Mouse (Mus musculus) hindbrain, embryonic 15.5 days (tissue): Measurements from ENCODE around the gene Gpsm1. TPM values are rescaled to one million over a fixed set of nuclear protein-coding genes. Genes with fewer than 3 reads are reported as not detected.

Experiments
- ATAC-seq: fragments of 200-750 bp; cut with Nextera tagmentation; 2 replicates; pipeline ENCODE4 v1.8.0; 2017; ENCODE audit warnings: low read depth, moderate number of reproducible peaks, moderate TSS enrichment; ENCODE audit not compliant: low FRiP score
- H3K27ac ChIP-seq: fragments of 300-500 bp; sonication (generic); replicated peaks from 2 replicates; pipeline ENCODE4 v1.5.1; 2015; ENCODE audit warnings: mild to moderate bottlenecking, inconsistent platforms
- H3K27me3 ChIP-seq: fragments of 300-500 bp; sonication (generic); 2 replicates; pipeline ENCODE4 v1.6.1; 2015; ENCODE audit warnings: control low read depth, inconsistent platforms
- H3K36me3 ChIP-seq: fragments of 300-500 bp; sonication (generic); 2 replicates; pipeline ENCODE4 v1.6.1; 2015; ENCODE audit warnings: control low read depth, inconsistent platforms
- H3K4me1 ChIP-seq: fragments of 300-500 bp; sonication (generic); replicated peaks from 2 replicates; pipeline ENCODE4 v1.6.1; 2015; ENCODE audit warnings: control low read depth, inconsistent platforms
- H3K4me2 ChIP-seq: fragments of 300-500 bp; sonication (generic); 2 replicates; pipeline ENCODE4 v1.6.1; 2015; ENCODE audit warnings: moderate library complexity, mild to moderate bottlenecking, inconsistent platforms
- H3K4me3 ChIP-seq: fragments of 300-500 bp; sonication (generic); 2 replicates; pipeline ENCODE4 v1.5.1; 2015; ENCODE audit warnings: mild to moderate bottlenecking, inconsistent platforms
- H3K9ac ChIP-seq: fragments of 300-500 bp; sonication (generic); 2 replicates; pipeline ENCODE4 v1.6.1; 2015; ENCODE audit warnings: inconsistent platforms
- H3K9me3 ChIP-seq: fragments of 300-500 bp; sonication (generic); 2 replicates; pipeline ENCODE4 v1.6.1; 2016; ENCODE audit warnings: control low read depth, inconsistent platforms
- WGBS: fragments of 180-500 bp; shearing (Covaris S2); methylation state at CpG from one replicate; pipeline ENCODE4 v1.1.7; 2015; 5-methylcytosine and 5-hydroxymethylcytosine counted together
- polyA plus RNA-seq: library from polyadenylated mRNA; unstranded; fragments of >200 nt; fragmentation: Nextera tagmentation; extraction: Ambion mirVana; gene quantifications from 2 replicates; pipeline ENCODE4 v1.2.1, GENCODE M21; 2015

Gpsm1 gene
- polyA plus RNA-seq, 1 experiment from 2014 or later: 199 TPM

DNA sequence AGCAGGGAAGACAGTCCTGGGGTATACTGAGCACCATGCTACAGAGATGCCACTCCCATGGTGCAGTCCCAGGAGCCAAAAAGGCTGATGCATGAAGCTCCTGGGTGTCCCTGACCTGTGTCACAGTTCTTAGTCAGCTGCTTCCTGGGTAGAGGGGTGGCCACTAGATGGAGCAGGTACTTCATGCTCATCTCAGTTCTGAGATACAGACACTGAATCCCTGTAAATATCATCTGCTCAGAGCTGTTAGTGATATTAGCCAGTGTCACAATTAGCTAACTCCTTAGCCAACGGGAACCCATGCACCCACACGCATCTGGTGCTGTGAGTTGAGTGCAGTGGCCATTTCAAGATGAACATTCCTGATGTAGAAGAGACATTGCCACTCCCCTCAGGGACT is 9.6 kb downstream of the Gpsm1 start:
- H3K27ac ChIP-seq: no peak overlapping the region
- H3K27me3 ChIP-seq: no peaks in the 10 kb centered on the region
- no peaks in the 10 kb centered on the region for H3K9me3 ChIP-seq
- H3K4me3 ChIP-seq: no peak overlapping the region
- no peak overlapping the region for H3K4me2 ChIP-seq
- no peak overlapping the region for H3K9ac ChIP-seq
- WGBS: 86% methylated on average over 2 of the region's 2 CpGs
- ATAC-seq: no peak
- H3K36me3 ChIP-seq: peaks cover 59% of the 10 kb centered on the region
- peaks cover 14% of the 10 kb centered on the region for H3K4me1 ChIP-seq

DNA sequence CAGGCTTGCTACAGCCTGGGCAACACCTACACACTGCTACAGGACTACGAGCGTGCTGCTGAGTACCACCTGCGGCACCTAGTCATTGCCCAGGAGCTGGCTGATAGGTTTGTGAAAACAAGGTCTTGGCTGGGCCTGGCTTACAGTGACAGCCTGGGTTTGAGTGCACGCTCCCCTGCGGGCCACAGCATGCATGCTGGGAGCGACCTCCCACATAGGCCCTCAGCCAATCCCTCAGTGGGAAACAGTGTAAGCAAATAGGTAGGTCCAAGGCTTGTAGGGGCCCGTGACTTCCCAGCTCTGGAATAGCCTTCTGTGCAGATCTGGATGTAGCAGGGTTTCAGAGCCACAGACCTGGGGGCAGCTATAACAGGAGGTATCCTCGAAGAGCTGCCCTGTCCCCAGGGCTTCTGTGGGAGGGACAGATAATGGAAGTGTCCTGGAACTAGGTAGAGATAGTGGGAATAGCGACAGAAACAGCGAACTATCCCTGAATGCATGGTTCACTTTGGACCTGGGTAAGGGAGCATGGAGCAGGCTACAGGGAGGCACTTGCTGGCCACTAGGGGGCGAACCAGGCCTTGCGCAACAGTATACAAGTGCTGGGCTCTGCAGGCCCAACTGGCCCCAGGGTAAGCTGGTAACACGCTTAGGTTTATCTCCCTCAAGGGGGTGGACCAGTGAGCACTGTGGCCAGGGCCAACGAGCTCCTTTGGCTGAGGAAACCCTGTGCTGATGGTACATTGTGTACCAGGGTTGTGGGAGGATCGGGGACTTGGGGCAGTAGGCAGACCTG is 10.3 kb downstream of the Gpsm1 start:
- peak; percentile 53; the same call in 1 of the 2 replicates for ATAC-seq
- WGBS: 67% methylated on average over 15 of the region's 15 CpGs
- H3K27me3 ChIP-seq: no peaks in the 10 kb centered on the region
- no peak overlapping the region for H3K4me2 ChIP-seq
- no peak overlapping the region for H3K27ac ChIP-seq
- H3K4me3 ChIP-seq: no peak overlapping the region
- H3K36me3 ChIP-seq: peaks cover 64% of the 10 kb centered on the region
- H3K9ac ChIP-seq: no peak overlapping the region
- no peaks in the 10 kb centered on the region for H3K9me3 ChIP-seq
- peaks cover 7% of the 10 kb centered on the region; the same call in 1 of the 2 replicates for H3K4me1 ChIP-seq

DNA sequence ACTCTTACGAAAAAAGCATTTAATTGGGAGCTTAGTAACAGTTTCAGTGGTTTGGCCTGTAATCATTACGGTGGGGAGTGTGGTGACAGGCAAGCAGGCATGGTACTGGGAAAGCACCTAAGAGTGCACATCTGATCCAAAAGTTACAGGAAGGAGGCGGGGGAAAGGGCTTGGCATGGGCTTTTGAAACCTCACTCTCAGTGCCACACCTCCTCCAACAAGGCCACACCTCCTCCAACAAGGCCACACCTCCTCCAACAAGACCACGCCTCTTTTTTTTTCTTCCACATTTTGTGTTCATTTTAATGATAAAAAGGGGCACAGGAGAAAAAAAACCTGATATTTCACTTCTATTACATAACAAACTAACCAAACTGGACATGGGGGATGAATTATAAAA is 12.5 kb downstream of the Gpsm1 start:
- Histone ChIP-seq H3K36me3 (peaks cover 64% of the 10 kb centered on the region), H3K27me3 (no peaks in the 10 kb centered on the region), H3K9me3 (no peaks in the 10 kb centered on the region), H3K4me2 (no peak overlapping the region), H3K4me1 (no peaks in the 10 kb centered on the region), H3K27ac (no peak overlapping the region), H3K9ac (no peak overlapping the region), H3K4me3 (no peak overlapping the region)
- no peak for ATAC-seq
- 88% methylated on average over 4 of the region's 4 CpGs for WGBS

DNA sequence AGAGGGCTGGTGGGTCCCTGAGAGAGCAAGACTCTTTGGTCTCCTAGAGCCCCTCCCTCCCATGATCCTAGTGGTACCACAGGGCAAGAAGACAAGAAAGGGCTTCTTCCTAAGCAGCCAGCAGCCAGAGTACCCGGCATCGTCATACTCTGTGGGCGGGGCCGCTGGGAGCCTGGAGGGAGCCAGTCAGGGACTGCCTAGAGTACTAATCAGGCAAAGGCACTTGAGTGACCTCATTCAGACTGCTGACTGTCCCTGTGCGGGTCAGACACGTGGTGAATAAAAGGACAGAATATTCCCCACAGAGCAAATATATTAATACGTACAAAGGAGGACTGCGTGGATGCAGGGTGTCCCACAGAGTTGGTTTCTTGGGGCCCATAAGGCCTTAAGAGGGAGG is 14.1 kb downstream of the Gpsm1 start:
- Histone ChIP-seq H3K4me2 (no peak overlapping the region), H3K27ac (peak overlapping the region; percentile 69), H3K27me3 (no peaks in the 10 kb centered on the region), H3K9ac (no peak overlapping the region), H3K4me1 (no peaks in the 10 kb centered on the region), H3K9me3 (no peaks in the 10 kb centered on the region), H3K4me3 (no peak overlapping the region), H3K36me3 (peaks cover 48% of the 10 kb centered on the region)
- ATAC-seq: peak; percentile 53; the same call in 1 of the 2 replicates
- WGBS: 48% methylated on average over 8 of the region's 8 CpGs

DNA sequence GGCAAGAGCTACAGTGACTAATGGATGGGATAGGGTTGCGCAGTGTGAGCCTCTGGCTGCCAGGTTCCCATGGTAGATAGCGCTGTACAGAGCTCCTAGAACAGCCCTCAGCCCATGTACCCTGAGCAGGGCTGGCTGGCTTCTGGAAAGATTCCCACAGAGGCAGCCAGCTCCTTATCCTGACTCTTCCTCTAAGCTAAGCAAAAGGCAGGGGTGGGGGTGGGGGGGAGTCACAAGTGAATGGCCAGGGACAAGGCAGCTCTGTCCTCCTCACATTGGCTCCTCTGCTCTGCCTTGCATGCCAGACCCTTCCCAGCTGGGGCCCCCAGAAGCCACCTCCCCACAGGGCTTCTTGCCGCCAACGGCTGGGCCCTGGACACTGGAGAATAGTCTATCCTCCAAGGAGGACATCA is 14.7 kb downstream of the Gpsm1 start:
- Histone ChIP-seq H3K4me1 (no peaks in the 10 kb centered on the region), H3K4me2 (peak overlapping the region; percentile 20; the same call in 1 of the 2 replicates), H3K27ac (peak overlapping the region; percentile 69), H3K27me3 (no peaks in the 10 kb centered on the region), H3K36me3 (peaks cover 43% of the 10 kb centered on the region), H3K4me3 (peak overlapping the region; percentile 2; the same call in 1 of the 2 replicates), H3K9ac (no peak overlapping the region), H3K9me3 (no peaks in the 10 kb centered on the region)
- ATAC-seq: peak; percentile 79
- WGBS: 83% methylated on average over 4 of the region's 4 CpGs

DNA sequence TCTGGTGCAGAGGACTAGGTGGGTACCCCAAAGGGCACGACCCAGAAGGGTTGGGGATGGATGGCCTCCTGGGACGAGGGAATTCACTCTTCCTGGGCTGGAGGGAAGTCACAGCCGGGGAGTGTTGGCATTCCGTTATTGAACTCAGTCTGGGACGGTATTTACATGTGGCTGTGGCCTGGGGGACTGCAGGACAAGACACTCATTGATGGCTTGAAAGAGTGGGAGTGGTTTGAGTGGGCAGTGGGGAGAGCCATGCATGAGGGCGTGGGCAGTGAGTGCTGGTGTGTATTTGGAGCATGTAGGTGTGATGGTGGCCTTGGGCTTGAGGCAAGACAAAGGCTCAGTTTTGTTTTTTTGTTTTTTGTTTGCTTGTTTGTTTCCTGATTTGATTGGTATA is 15.4 kb downstream of the Gpsm1 start:
- Histone ChIP-seq H3K4me3 (peak overlapping the region; percentile 2; the same call in 1 of the 2 replicates), H3K27me3 (no peaks in the 10 kb centered on the region), H3K27ac (peak overlapping the region; percentile 69), H3K36me3 (peaks cover 36% of the 10 kb centered on the region), H3K4me1 (no peaks in the 10 kb centered on the region), H3K4me2 (peak overlapping the region; percentile 20; the same call in 1 of the 2 replicates), H3K9me3 (no peaks in the 10 kb centered on the region), H3K9ac (no peak overlapping the region)
- ATAC-seq: peak; percentile 45; the same call in 1 of the 2 replicates
- WGBS: 69% methylated on average over 6 of the region's 6 CpGs

DNA sequence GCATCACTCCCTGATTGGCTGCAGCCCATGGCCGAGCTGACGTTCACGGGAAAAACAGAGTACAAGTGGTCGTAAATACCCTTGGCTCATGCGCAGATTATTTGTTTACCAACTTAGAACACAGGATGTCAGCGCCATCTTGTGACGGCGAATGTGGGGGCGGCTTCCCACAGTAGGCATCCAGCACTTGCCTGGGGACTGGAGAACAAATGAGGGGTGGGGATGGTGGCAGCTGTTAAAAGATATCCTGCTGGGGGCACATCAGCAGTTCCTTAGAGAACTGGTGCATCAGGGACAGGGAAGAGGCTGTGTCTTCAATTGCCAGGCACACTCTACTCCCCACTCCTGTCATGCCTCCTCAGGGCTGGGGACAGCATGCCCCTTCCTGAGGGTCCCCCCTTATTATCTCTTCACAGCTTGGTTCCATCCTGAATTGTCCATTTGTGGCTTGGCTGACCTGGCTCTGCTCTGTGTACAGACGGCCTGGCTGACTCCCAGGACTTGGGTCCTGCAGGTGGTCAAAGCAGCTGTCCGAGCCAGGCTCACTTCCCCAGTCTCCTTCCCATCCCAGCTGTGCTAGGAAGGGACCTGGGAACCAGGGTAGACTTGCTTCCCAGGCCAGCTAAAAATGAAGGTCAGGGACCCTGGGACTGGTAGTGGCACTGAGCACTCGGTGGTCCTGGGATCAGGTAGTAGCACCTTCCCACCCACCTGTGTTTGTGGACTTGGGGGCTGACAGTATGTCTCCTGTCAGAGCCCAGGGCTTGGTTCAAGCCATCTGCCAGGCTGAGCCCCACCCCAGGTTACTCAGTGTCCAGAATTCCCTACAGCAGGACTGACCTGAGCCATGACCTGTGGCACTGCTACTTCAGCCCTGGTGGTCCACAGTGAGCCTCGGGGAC is 23.2 kb downstream of the Gpsm1 start:
- Histone ChIP-seq H3K4me1 (0 out of 2 replicates have a peak, but pooled peaks cover 3% of the 10 kb centered on the region), H3K27ac (no peak overlapping the region), H3K9ac (no peak overlapping the region), H3K36me3 (peaks cover 49% of the 10 kb centered on the region), H3K27me3 (no peaks in the 10 kb centered on the region), H3K9me3 (no peaks in the 10 kb centered on the region), H3K4me3 (no peak overlapping the region), H3K4me2 (no peak overlapping the region)
- WGBS: 60% methylated on average over 10 of the region's 13 CpGs
- peak; percentile 34; the same call in 1 of the 2 replicates for ATAC-seq

DNA sequence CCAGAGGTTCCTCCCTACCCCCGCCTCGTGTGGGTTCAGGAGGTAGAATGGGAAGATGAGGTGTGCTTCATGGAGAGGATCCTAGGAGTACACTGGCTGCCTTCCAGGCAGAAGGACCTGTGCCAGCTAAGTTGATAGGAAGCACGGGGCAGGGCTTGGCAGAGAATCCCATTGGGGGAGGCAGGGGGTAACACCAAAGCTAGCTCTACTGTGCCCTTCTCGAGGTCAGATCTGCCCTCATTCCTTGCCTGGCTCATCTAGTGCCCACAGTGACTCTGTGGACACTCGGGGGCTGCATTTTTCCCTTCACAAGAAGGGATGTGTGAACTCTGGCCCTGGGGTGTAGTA is 23.9 kb downstream of the Gpsm1 start:
- H3K27me3 ChIP-seq: no peaks in the 10 kb centered on the region
- whole genome bisulfite sequencing: 80% methylated on average over 5 of the region's 5 CpGs
- peak; percentile 42; the same call in 1 of the 2 replicates for ATAC-seq
- no peak overlapping the region for H3K9ac ChIP-seq
- no peak overlapping the region for H3K27ac ChIP-seq
- H3K4me3 ChIP-seq: no peak overlapping the region
- 0 out of 2 replicates have a peak, but pooled peaks cover 3% of the 10 kb centered on the region for H3K4me1 ChIP-seq
- H3K4me2 ChIP-seq: no peak overlapping the region
- H3K36me3 ChIP-seq: peaks cover 50% of the 10 kb centered on the region
- H3K9me3 ChIP-seq: no peaks in the 10 kb centered on the region

DNA sequence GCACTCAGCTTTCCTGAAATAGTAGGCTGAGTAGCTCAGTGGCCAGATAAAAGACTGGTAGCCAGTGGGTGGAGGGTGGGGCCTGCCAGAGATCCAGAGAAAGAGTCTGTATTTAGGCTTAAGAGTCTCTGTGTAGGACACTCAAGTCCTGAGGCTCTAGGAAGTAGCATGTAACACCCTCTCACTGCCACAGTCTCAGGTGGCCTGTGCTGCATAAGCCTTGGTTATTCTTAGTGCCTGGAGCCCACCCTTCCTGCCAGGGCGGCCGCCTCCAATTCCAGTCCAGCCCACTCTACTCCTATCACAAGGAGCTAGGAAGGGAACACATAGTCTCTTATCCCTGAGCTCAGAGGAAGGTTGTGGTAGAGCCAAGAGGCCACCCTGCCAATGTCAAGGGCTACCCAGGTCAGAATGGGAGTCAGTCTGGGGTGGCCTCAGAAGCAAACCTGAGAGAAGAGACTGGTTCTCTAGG is 26.2 kb downstream of the Gpsm1 start:
- Histone ChIP-seq H3K4me2 (no peak overlapping the region), H3K9me3 (no peaks in the 10 kb centered on the region), H3K27ac (peak overlapping the region; percentile 43; the same call in 1 of the 2 replicates), H3K36me3 (peaks cover 69% of the 10 kb centered on the region), H3K27me3 (no peaks in the 10 kb centered on the region), H3K9ac (no peak overlapping the region), H3K4me1 (0 out of 2 replicates have a peak, but pooled peaks cover 3% of the 10 kb centered on the region), H3K4me3 (no peak overlapping the region)
- 98% methylated on average over 2 of the region's 2 CpGs for WGBS
- ATAC-seq: no peak

DNA sequence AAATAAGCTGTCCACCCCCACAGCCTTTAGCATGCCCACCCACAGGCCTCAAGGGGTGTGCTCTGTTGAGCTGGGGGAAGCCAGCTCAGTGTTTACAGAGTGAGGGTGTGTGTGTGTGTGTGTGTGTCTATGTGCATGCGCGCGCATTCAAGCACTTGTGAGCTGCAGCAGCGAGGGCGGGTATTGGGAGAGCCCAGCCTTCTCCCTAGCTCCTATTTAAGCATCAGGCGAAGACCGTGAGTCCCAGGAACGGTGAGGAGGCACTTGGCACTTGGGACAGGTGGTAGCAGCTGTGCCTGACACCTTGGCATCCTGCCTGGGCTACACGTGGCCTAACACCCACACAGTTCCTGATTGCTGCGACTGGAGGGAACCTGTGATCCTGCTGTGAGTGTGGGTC is 26.7 kb downstream of the Gpsm1 start:
- H3K4me3 ChIP-seq: no peak overlapping the region
- 74% methylated on average over 10 of the region's 10 CpGs for WGBS
- H3K27ac ChIP-seq: peak overlapping the region; percentile 43; the same call in 1 of the 2 replicates
- no peaks in the 10 kb centered on the region for H3K27me3 ChIP-seq
- no peaks in the 10 kb centered on the region for H3K9me3 ChIP-seq
- 0 out of 2 replicates have a peak, but pooled peaks cover 3% of the 10 kb centered on the region for H3K4me1 ChIP-seq
- peak; percentile 36; the same call in 1 of the 2 replicates for ATAC-seq
- H3K36me3 ChIP-seq: peaks cover 74% of the 10 kb centered on the region
- no peak overlapping the region for H3K4me2 ChIP-seq
- no peak overlapping the region for H3K9ac ChIP-seq

DNA sequence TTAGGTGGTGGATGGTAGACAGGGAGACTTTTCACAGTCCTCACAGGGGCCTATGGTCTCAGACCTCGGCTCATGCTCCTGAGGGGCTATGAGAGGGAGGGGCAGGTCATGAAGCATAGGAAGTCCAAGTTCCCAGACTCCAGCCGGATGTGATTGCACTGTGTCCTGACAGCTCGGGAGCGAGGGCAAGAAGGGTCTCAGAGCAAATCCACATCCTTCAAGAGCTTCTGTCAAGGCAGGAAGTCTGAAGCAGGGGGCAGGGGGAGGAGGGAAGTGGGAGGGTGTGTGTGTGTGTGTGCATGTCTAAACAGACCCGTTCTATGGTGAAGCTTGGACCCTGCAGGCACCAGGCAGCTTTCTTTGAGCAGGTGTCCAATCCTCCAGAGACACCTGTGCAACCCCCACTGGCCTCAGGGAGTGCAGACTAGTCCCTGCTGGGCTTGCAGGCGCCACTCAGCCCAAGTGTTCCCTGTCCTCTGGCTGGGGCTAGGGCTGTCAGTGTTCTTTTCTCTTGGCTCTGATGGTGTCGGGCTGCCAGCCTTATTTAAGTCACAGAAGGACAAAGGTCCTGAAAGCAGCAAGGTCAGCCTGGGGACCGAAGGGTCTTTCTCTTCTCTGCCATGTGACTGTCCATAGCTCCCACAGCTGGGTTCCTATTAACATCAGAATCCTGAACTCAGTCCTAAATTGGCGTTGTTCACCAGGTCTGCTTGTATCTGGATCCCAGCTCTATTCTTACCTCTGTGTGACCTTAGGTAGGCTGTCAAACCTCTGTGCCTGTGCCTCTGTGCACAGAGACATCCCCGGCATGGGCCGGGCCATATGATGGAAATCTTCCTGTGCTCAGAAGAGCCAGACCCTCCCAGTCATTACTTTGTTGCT is 27.5 kb downstream of the Gpsm1 start:
- H3K27ac ChIP-seq: 0 out of 2 replicates have a peak overlapping the region, but pooled peaks have one; percentile 43
- 74% methylated on average over 11 of the region's 11 CpGs for WGBS
- H3K9me3 ChIP-seq: no peaks in the 10 kb centered on the region
- H3K4me2 ChIP-seq: no peak overlapping the region
- no peak for ATAC-seq
- peaks cover 81% of the 10 kb centered on the region for H3K36me3 ChIP-seq
- 0 out of 2 replicates have a peak, but pooled peaks cover 3% of the 10 kb centered on the region for H3K4me1 ChIP-seq
- H3K9ac ChIP-seq: no peak overlapping the region
- H3K4me3 ChIP-seq: no peak overlapping the region
- no peaks in the 10 kb centered on the region for H3K27me3 ChIP-seq
